Mouse (Mus musculus) liver, embryonic 18 days (tissue): ENCODE measurements around the gene Hnrnpa3. TPM values are rescaled to one million over a fixed set of nuclear protein-coding genes. Genes with fewer than 3 reads are reported as not detected.

Experiments
- polyA plus RNA-seq: library from polyadenylated mRNA; depleted of rRNA; stranded (reverse); fragments of >200 nt; gene quantifications from 2 replicates; pipeline ENCODE4 v1.2.3, GENCODE M21; 2012; rRNA removed

Gene Hnrnpa3
- polyA plus RNA-seq = 216 and 251 TPM in 2 replicates

DNA sequence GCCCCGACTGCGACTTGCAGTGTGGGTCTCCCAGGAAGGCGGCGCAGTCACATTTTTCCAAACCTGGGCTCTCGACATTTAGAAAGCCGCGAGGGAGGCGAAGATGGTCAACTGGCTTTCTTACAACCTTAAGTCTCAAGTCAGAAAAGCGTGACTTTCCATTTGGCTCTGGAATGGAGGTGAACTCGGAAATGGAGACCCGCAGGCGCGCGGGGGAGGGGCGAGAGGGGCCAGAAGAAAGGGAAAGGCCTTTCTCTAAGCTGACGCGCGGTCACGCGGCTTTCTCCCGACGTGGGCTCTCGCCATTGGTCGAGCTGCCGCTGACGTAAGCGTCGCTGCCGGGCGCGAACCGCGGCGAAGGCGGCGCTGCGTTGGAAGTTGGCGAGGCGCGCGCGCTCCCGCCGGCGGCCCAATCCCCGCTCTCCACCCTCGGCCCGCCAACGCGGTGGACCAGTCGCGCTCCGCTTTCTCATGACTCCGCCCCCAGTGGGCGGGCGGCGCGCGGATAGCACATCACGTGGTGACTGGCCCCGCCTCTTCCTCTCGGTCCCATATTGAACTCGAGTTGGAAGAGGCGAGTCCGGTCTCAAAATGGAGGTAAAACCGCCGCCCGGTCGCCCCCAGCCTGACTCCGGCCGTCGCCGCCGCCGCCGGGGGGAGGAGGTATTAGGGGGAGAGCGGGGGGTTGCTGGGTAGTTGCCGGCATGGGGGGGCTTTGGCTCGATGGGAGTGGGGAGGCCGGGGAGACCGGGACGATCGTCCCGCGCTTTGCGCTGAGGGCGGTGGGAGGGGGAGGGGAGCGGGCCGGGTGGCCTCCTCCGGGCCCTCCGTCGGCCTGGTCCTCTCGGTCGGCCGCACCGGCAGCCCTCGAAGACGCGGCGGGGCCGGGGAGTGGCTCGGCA is at the start of gene Hnrnpa3:
TSS of gene Hnrnpa3 (plus strand) at position 535 of the 902 bp plus-strand sequence.

DNA sequence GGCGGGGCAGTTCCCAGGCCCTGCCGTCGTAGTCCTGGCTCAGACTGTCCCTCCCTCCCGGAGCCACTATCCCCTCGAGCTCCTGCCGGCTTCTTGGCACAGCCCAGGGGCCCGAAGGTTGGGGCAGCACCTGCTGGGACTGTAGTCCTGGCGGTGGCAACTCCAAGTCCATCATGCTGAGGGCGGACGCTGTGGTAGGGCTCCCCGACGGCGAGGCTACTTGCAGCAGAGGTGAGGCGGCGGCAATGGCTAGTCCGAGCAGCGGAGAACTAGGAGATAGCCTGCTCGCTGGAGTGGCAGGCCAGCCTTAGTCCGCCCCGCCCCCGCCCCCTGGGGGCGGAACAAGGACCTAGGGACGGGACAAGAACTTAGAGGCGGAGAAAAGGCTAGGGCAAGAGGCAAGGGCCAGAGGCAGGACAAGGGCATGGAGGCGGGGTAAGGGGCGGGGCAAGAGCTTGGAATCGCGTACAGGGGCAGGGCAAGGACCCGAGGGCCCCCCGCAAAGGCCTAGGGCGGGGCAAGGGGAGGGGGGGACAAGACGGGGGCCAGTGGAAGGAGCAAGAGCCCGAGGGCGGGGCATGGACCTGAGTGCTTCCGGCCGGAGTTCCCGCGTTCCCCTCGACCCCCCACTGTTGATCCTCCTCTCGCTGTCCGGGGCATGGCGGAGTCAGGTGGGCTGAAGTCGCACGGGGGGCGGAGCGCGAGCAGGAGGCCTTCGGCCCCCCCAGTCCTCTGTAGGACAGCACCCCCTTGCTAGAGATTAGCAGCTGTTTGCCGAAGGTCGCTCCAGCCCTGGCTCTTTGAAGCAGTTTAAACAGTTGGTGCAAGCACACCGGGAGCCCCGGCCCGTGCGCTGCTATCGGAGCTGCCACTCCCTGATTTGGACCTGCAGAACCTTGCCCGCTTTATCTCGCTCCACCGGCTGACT is 45.4 kb downstream of the Hnrnpa3 start, which contains the start of gene Nfe2l2:
TSS of gene Nfe2l2 (minus strand) at position 408 of the 928 bp plus-strand sequence.

Other genes starting within 250 kb of the Hnrnpa3 start
- gene Nfe2l2, start 45.4 kb downstream of the Hnrnpa3 start, polyA plus RNA-seq = 31.9 and 34.2 TPM in 2 replicates
- gene Agps, start 172.9 kb downstream of the Hnrnpa3 start, polyA plus RNA-seq = 5.5 and 6.6 TPM in 2 replicates